Mouse (Mus musculus): ENCODE measurements at regions not wholly inside any gene's neighbourhood (a gene's known extent, or its start where the extent isn't known, plus 50 kb on each side); places are given as distances from the start of the nearest gene placed in this dataset.
A peak's percentile ranks its signal among the peaks of the same experiment; 100 is the strongest.

DNA sequence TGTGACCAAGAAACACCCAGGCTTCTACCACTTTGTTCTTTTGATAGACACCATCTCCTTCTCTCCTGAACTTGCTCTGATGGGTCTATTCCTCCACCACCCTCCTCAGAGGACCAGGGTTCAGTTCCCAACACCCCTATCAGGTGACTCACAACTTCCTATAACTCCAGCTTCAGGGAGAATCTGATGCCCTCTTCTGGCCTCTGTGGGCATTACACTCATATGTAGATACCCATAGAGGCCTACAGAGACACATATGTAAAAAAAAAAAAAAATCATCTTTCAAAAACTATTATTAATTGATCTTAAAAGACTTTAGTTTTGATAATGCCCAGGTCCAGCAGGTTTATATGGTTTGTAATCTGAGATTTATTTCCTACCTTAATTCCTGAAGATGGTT lies 505.9 kb upstream of the Tmem132c start:
- DNase-seq (ENCODE audit: low spot score) = no peak

DNA sequence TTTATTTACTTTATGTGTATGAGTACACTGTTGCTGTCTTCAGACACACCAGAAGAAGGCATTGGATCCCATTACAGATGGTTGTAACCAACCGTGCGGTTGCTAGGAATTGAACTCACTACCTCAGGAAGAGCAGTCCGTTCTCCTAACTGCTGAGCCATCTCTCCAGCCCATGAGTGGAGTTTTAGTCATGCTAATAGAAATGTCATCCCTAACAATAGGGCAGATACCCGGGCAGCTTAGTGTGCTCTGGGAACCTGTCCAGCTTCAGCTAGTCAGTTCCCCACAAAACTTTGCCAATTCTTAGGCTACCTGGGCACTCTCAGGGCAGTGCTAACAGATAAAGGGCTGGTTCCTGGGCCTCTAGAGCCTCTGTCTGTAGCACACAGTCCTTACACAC lies 503.9 kb upstream of the Tmem132c start:
- DNase-seq (ENCODE audit: low spot score) = no peak

DNA sequence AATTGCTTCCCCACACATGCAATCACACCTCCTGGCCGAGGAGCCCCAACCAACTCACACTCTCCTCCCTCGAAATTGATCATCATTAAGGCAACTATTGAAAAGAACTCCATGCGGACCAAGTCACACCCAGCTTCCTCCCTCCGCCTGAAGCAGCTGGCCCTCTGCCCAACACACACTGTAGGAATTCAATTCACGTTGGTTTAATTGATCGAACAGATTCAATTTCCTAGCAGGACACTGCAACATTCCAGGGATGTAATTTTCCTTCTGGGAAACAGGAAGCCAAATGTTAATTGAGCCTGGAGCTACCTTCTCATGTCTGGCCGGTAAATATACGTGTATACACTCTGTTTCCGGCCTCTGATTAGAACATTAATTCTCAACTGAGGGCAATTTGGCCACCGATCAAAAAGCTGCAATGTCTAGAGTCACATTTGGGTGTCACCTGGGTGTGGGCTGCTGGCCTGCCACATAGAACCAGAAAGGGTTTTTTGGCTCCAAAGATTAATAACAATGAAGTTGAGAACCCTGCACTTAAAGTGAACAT lies 500.7 kb upstream of the Tmem132c start:
- no peak for DNase-seq (ENCODE audit: low spot score)

DNA sequence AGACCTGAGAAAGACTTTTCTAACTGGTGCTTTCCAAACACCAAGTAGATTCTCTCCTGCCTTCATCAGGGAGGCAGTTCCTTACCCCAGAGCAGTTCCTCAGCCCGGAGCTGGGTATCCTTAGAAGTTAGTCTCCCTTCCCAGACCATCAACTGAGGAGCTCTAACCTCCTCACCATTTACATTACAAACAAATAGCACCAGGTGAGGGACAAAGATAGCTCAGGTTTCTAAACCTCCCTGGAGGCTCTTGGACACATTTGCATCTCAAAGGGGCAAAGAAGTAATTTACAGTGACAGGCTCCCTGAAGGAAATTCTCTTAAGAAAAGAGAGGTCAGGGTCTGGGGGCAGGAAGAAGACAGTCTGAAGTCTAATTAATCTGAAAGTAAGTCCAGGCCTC lies 486.5 kb upstream of the Tmem132c start:
- DNase-seq (ENCODE audit: low spot score) = no peak

DNA sequence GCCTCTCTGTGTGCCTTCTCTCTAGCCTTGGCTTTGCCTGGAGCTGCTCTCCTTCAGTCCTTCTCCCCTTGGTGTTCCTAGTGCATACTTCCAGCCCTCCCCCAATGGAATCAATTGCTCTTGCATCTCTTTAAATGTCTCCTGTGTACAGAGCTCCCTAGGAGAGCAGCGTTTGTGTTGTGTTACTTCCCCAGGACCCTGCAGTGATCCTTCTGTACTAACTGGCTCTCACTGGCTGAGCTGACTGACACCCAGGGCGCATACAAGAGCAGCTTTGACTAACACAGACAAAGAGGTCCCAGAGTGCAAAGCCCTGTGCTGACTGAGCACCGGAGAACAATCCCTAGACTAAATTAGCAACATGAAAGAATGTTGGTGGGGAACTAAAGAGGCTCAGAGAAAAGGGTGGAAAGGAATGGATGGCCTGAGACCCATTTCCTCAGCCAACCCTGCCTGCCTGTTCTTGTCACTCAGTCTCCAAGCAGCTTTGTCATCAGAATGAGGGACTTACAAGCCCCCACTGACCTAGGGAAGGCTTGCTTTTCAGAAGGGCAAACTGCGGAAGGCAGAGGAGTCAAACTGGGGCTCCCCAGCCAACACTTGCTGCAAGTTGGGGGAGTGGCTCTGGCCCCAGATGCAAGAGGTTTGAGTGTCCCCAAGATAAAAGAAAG lies 476.4 kb upstream of the Tmem132c start:
- DNase-seq (ENCODE audit: low spot score) = peak; percentile 57

DNA sequence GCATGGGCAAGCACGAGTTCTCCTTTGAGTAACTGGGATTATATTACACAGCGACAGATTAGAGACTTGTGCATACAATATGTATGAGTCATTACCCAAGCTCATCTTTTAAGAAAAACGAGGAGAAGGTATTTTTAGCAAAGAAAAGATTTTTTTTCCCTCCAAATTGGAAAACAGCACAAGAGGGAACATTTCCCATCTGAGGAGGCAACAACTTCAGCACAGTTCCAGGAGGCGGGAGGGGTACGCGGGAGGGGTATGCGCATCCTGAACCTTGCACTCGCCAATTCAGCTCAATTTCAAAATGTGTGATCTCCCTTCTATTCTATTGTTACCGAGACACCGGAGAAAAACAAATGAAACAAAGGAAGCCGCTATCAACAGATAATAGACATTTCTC lies 472.6 kb upstream of the Tmem132c start:
- no peak for DNase-seq (ENCODE audit: low spot score)

DNA sequence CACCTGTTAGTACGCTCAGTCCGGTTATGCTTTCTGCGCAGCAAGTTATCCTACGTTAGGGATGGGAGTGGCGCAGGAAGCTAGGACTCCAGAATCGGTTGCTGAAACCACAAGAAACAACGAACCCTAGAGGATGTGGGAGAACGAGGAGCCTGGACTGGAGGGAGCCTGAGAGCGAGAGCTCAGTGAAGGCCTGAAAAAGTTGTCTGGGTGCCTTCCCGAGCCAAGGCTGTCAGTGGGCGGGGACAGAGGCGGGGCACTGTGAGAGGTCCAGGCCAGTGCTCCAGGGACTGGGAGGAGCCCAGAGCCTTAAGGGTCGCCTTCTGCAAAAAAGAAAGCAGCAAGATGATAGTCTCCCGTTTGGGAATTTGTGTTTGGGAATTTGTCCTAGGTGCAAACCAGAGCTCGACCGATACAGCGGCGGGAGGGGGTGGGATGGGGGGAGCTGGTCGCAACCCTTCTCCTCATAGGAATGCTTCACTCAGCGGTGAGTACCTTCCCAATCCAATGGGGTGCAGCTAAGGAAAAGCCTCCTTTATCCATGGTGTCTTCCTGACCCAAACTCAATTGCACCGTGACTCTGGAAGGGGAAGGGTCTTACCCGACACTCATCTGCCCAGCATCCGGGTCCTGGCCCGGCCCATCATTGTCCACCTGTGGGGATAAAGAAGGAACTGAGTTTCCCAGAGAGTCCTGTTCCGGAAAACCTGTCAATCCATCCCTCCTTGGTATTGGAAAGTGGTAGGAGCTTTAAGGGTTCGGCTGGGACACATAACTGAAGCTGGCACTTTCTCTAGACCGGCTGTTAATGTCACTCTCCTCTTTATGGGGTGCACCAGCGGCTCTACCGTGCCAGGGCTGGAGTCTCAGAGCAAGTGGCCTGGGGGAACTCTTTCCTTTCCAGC lies 453.6 kb upstream of the Tmem132c start:
- DNase-seq (ENCODE audit: low spot score) = peak; percentile 83

DNA sequence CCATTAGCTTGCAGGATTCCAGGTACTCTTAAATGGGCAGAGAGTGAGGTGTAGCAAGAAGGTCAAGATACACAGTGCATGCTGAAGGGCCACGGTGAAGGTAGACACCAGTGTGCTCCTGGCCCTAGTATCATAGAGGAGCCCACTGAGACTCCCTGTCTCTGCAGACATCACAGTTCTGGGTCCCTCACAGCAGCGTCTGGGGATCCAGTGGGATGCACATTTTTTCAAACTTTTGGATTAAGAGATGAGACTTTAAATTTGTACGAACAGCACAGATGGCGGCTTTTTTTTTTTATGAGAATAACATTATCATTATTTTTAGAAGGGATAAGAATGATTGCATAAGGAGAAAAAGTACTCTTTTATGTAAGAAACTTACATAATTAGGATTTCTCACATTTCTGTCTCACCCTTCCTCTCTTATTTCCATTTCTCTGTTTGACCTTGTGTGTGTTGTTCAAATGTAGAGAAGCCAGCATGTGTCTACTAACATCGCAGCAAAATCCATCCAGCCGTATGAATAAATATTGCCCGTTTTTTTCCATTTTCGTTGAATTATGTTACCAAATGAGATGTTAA lies 441.8 kb upstream of the Tmem132c start:
- no peak for DNase-seq (ENCODE audit: low spot score)

DNA sequence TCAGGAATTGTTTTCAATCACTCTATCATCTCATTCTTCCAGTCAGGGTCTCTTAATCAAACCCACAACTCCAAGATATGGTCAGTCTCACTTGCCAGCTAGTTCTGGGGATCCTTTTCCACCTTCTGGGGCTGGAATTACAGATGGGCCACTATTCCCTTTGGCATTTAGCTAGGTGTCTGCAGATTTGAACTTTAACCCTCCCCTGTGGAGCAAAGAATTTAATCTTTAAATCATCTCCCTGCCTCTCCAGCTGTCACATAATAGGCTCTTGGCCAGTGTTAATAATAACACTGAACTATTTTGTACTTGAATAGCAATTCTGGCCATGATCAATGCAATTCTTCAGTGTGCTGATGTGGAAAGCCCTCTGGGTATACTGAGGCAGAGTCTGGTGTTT lies 435.0 kb upstream of the Tmem132c start:
- DNase-seq (ENCODE audit: low spot score) = no peak

DNA sequence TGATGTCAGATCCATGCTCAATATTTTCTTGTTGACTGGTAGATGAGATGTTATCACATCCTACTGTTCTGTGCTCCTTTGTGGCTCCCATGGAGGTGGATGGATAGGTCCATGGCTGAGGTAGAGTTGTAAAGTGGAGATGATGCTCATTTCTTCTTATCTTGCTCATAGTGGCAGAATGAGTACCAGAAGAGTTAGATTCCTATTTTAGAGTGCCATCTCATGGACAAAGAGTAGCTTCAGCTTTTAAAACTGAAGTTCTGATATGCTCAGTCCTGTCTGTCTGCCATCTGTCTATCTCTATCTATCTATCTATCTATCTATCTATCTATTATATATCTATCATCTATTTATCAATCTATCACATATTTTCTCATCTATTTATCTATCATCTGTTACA lies 425.5 kb upstream of the Tmem132c start:
- DNase-seq (ENCODE audit: low spot score) = no peak

DNA sequence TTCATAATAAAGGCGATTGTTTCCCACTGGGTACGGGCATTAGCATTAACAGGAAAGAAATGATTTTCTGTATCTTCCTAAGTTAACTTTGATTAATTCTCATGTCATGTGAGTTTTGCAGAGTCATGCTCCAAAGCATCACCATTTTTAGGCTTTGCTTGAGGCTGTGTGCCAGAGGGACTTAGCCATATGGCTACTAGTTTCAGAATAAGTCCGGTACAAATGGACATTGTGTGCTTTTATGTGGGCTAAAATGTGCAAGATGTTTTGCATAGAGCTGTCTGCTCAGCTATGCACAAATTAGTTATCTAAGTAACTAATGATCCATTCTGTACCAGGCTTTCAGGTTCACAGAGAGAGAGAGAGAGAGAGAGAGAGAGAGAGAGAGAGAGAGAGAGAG lies 406.2 kb upstream of the Tmem132c start:
- no peak for DNase-seq (ENCODE audit: low spot score)

DNA sequence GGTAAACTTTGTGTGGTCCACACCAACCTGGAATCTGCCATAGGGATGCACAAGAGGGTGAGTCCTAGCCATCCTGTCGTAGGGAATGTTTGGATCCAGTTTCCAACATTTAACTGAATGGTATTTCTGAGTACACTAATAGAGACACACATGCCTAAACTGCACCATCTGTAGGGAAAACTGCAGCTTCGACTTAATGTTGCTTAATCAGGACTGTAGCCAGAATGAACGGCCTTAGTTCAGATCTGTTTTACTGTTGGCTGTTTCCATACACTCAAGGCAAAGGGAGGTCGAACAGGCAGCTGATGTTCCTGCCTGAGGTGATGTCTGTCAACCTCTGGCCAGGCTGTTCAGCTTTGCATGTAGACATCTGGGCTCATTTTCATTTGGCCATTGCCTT lies 399.0 kb upstream of the Tmem132c start:
- DNase-seq (ENCODE audit: low spot score) = no peak

DNA sequence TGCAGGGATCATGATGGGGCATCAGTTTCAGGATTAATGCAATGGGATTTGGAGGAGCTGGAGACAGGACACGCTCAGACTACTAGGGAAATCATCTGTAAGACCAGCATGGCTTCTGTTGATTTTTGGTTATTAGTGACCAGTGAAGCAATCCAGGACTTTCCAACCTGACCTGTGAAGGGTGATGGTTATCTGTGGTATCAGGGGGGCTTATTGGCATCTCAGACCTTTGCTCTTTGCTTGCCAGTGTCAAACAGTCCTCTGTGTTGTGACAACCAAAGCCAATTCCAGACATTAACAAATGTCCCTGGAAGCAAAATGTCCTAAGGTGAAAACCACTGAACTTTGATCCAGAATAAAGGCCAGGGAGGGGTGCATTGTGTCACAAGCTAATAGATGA lies 379.5 kb upstream of the Tmem132c start:
- DNase-seq (ENCODE audit: low spot score) = no peak

DNA sequence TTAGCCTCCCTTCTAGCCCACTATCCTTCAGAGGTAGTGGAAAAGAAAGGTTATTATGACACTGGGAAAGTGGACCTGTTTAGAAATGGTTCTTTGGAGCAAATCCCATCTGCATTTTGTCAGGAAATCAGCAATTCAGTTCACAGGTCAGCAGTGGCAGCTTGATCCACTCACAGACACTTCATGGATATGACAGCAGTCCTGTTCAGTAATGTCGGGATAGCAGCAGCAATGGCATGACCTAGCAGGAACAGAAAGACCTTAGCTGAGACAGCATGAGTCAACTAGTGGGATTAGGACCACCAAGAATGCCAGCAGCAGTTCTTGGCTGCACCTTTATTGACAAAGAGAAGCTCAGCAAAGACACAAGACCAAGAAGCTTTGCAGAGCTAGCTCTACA lies 365.8 kb upstream of the Tmem132c start:
- DNase-seq (ENCODE audit: low spot score) = no peak

DNA sequence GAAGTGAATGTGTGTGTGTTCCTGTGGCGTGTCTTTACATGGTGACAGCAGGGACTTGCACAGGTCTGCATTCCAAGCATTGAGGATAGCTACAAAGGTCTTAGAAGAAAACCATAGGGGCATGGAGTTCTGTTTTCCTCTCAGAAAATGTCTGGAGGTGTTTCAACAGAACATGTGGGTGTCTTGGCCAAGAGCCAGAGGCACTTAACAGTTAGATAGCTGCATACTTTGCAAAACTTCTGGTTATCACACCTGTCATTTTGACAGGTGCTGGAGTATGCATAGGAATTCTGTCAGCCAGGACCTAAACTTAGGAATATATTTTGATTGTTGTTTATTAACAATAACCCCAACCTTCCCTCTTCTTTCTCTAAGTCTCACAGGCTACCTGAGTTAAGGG lies 350.9 kb upstream of the Tmem132c start:
- no peak for DNase-seq (ENCODE audit: low spot score)

DNA sequence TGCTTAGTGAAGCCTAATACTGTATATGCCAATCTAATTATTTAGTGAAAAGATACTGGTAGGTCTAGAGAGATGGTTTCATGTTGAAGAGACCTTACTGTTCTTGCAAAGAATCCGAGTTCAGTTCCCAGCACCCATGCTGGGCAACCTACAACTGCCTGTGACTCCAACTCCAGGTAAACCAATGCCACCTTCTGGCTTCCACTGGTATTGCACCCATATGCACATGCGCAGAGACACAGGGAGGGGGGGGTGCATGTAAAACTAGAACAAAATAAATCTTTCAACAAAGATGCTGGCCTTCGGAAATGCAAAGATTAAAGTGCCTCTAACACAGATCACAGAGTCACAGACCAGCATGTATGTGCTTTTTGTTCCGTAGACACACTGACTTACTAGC lies 348.5 kb upstream of the Tmem132c start:
- no peak for DNase-seq (ENCODE audit: low spot score)

DNA sequence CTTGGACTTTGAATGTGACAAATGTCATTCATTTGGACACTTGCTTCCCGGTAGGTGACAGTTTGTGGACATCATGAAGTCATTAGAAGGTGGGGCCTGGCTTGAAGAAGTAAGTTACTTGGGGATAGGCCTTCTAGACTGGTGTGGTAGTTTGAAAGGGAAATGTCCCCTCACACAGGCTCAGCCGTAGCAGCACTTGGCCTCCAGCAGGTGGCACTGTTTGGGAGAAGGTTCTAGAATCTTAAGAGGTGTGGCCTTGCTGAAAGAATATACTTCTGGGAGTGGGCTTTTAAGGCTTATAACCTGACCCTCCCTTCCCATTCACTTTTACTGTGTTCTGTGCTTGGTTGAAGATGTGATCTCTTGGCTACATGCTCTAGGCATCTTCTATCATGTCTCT lies 331.5 kb upstream of the Tmem132c start:
- no peak for DNase-seq (ENCODE audit: low spot score)

DNA sequence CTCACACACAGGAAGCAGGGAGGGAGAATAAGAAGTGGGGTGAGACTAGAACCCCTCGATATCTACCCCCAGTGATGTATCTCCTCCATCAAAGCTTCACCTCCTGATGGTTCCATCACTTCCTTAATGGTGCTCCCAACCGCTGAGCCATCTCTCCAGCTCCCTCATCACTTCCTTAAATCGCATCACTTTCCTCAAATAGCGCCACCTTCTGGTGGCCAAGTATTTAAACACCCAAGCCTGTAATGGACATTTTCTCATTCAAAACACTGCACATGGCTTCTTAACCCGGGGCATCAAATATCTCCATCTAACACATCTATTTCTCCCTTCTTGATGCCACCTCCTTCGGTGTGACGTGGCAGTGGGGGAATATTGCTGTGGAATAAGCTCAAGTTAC lies 324.3 kb upstream of the Tmem132c start:
- peak; percentile 15 for DNase-seq (ENCODE audit: low spot score)

DNA sequence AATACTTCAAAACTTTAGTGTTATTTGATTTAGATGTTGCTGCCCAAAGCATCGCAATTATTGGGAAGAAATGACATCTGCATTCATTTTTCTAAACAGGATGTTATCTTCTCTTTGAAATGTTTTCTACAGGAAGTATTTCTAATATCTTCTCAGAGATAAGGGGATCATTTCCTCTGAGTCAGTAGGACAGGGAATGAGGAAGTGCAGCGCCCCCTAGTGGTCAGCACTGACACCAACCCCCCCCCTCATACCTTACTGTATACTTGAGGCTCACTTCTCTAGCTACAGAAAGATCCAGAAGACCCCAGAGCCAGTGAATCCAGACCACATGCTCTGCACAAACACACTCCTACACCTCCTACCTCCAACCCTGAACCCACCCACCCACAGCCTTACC lies 308.1 kb upstream of the Tmem132c start:
- DNase-seq (ENCODE audit: low spot score) = no peak

DNA sequence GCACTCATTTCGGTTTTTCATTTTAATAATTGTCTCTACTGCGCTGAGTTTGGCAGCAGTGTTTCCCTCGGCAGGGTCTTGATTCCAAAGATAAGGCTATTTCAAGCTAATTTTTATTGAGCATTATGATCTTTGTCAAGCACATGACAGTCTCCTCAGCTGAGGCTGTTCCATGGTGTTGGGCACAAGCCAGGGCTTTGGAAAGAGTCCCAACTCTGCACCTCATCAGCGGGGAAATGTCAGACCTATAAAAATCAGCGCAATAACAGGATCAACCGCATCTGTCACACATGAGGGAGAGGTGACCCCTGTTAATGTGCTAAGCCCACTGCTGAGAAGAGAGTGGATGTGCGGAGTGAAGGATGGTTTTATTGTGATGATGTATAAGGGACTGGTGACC lies 296.7 kb upstream of the Tmem132c start:
- DNase-seq (ENCODE audit: low spot score) = no peak

DNA sequence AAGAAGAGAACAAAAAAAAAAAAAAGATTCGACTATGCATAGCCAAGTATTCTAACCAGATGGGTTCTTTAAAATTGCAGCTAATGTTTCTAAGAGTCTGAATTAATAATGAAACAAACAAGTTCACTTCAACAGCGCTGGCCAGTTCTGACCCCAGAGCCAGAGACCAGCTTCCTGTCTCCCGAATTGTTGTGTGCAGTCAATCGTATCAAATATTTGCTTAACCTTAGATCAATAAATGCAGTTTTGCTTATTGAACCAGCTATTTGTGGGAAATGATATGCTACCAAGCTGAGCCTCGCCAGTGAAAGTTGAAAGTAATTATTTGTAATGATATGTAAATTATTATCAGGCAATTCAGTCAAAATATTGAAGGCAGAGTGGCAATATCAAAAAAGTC lies 287.4 kb upstream of the Tmem132c start:
- DNase-seq (ENCODE audit: low spot score) = no peak

DNA sequence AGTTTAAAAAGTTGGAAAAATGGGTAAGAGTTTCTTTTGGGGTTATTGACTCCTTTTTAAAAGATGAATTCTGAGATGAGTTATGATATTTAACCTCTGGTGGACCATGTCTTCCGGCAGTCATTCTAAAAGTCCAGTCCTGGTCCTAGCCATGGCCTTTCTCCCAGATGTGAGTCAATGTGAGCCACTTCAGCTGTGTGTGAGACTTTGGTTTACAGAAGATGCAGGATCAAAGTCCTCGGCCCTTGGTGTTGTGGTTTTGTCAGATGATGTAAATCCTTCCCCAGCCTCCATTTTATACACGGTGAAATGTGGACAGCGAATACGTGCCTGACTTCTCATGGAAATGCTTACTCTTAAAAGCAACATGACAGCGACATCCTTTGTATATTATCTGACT lies 287.0 kb upstream of the Tmem132c start:
- DNase-seq (ENCODE audit: low spot score) = no peak

DNA sequence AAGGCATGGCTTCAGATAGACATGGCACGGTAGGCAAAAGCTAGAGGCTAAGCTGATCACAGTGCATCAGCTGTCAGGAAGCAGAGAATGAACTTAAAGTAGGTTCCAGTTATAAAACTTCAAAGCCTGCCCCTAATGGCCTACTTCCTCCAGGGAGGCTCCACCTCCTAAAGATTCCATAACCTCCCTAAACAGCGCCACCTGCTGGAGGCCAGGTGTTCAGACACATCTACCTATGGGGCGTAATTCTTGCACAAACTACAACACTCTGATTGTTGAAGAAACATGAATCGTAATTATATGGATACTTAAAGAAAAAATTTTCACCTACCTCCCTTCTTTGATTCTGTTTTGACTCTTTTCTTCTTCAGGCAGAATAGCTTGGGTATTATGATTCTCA lies 277.0 kb upstream of the Tmem132c start:
- no peak for DNase-seq (ENCODE audit: low spot score)
